ENCODE assay signal across 10 mouse cellular contexts in the genomic region with DNA sequence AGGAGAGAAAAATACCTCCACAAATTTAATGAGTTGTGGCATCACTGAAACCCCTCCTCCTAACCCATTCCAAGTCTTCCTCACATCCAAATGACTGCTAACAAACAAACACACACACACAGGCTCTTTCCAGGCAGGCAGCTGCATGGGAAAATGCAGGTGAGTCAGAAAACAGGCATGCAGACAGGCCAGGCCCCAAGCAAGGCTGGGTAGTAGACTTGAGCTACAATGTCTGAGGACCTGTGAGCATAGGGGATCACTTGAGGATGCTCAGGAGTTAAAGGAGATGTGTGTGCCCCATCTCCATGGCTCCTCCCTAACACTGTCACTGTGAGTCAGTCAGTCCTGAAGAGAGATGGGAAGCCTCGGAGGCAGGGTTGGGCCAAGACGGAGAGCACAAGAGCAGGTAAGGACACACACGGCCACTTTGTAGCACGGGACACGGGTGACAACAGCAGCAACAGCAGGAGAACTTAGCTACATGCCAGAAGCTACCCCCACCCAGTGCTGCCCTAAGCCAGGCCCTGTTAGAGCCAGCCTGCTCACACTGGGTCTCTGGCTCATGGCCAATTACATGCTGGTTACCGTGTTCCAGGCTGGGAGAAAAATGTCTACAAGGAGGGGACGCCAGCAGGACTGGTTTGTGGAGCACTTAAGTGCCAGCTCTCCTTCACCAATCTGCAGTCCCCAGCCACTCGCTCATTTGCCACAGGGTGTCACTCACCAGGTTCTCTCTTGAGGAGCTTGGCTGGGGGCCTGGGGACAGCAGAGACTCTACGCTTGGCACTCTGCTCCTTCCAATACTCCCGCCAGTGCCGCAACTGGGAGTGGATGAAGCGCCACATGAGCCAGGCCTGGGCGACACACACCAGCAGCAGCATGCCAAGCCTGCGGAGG. TPM values are rescaled to one million over a fixed set of nuclear protein-coding genes. Genes with fewer than 3 reads are reported as not detected.
DNase-seq lines count a peak whose midpoint lies in the region; ATAC-seq and TF ChIP-seq lines count a peak whose summit lies in the region.
"Had no signal": no experiment of that assay in that cellular context is flagged by ENCODE, and none has a peak within 500 bp of the region (broad histone marks: within the 10 kb centered on the region; RNA-seq: fewer than 3 reads in every experiment).

No protein-coding gene starts in this region.

- 89% methylated on average over 14 of the region's 14 CpGs for WGBS in limb, embryonic 13.5 days
- 93% methylated on average over 14 of the region's 14 CpGs for WGBS in limb, embryonic 10.5 days
- 90% methylated on average over 14 of the region's 14 CpGs for WGBS in liver, embryonic 11.5 days
- 87% methylated on average over 14 of the region's 14 CpGs for WGBS in intestine, embryonic 16.5 days

- peak; percentile 49 for ATAC-seq in limb, embryonic 13.5 days (ENCODE audit: low FRiP score, low read depth)
- no peak for ATAC-seq in liver, embryonic 11.5 days (replicated peaks; ENCODE audit: low FRiP score)
- no peak for ATAC-seq in intestine, embryonic 16.5 days

- H3ac ChIP-seq in myocyte (ENCODE audit: control insufficient read depth, insufficient read length) = no peak overlapping the region

- H3K36me3 ChIP-seq in limb, embryonic 13.5 days = peaks cover 90% of the 10 kb centered on the region
- peaks cover 71% of the 10 kb centered on the region for H3K36me3 ChIP-seq in limb, embryonic 10.5 days
- no peaks in the 10 kb centered on the region for H3K36me3 ChIP-seq in myocyte (ENCODE audit: control insufficient read depth, insufficient read depth)
- H3K36me3 ChIP-seq in liver, embryonic 11.5 days (ENCODE audit: control insufficient read depth, insufficient read depth, low read length) = peaks cover 2% of the 10 kb centered on the region; the same call in 1 of the 2 replicates
- peaks cover 6% of the 10 kb centered on the region; the same call in 1 of the 2 replicates for H3K36me3 ChIP-seq in intestine, embryonic 16.5 days (ENCODE audit: control insufficient read depth, insufficient read depth, low read length)

- no peak overlapping the region for H3K27ac ChIP-seq in limb, embryonic 13.5 days
- no peak overlapping the region for H3K27ac ChIP-seq in limb, embryonic 10.5 days
- no peak overlapping the region for H3K27ac ChIP-seq in liver, embryonic 11.5 days (ENCODE audit: low read depth, low read length)
- H3K27ac ChIP-seq in intestine, embryonic 16.5 days (ENCODE audit: low read length) = no peak overlapping the region
- H3K27ac ChIP-seq: macrophage had no signal

- no peaks in the 10 kb centered on the region for H3K9me3 ChIP-seq in limb, embryonic 13.5 days
- H3K9me3 ChIP-seq in limb, embryonic 10.5 days (replicated peaks) = no peaks in the 10 kb centered on the region
- no peaks in the 10 kb centered on the region for H3K9me3 ChIP-seq in liver, embryonic 11.5 days (ENCODE audit: control insufficient read depth, low read length)
- H3K9me3 ChIP-seq in intestine, embryonic 16.5 days (ENCODE audit: control insufficient read depth, low read length) = no peaks in the 10 kb centered on the region

- H3K79me2 ChIP-seq in myocyte (ENCODE audit: control insufficient read depth, insufficient read depth) = no peaks in the 10 kb centered on the region

- DNase-seq in limb, embryonic 10.5 days (ENCODE audit: low spot score) = no peak
- peak; percentile 70 to 71 for DNase-seq in cerebellum, postnatal 25 days
- peak; percentile 19 for DNase-seq in heart, postnatal 25 days (ENCODE audit: low spot score)
- no peak for DNase-seq in liver, embryonic 11.5 days (ENCODE audit: low spot score)
- no peak for DNase-seq in adrenal gland, adult 2 months
- DNase-seq: thymus, postnatal 36 days had no signal

- intact Hi-C loops in heart, postnatal 25 days (cut with DNase I) = loop anchor here (5.0 kb wide), 1 partner anchor 160 kb away; no protein-coding TSS in a partner anchor

- no peak overlapping the region for H3K4me2 ChIP-seq in limb, embryonic 13.5 days (replicated peaks)
- H3K4me2 ChIP-seq in myocyte (ENCODE audit: low read depth) = no peak overlapping the region
- H3K4me2 ChIP-seq in liver, embryonic 11.5 days = no peak overlapping the region
- no peak overlapping the region for H3K4me2 ChIP-seq in intestine, embryonic 16.5 days (ENCODE audit: low read depth, low read length)

- no peaks in the 10 kb centered on the region for H3K27me3 ChIP-seq in limb, embryonic 13.5 days
- no peaks in the 10 kb centered on the region for H3K27me3 ChIP-seq in limb, embryonic 10.5 days (ENCODE audit: low read depth, poor library complexity, severe bottlenecking)
- no peaks in the 10 kb centered on the region for H3K27me3 ChIP-seq in myocyte (ENCODE audit: control insufficient read depth, insufficient read depth, insufficient read length)
- H3K27me3 ChIP-seq in liver, embryonic 11.5 days (replicated peaks; ENCODE audit: control insufficient read depth, insufficient read depth, low read length) = no peaks in the 10 kb centered on the region
- no peaks in the 10 kb centered on the region for H3K27me3 ChIP-seq in intestine, embryonic 16.5 days (replicated peaks; ENCODE audit: control insufficient read depth, insufficient read depth, low read length)

- no peak overlapping the region for H3K4me3 ChIP-seq in limb, embryonic 13.5 days
- no peak overlapping the region for H3K4me3 ChIP-seq in limb, embryonic 10.5 days
- H3K4me3 ChIP-seq in myocyte = no peak overlapping the region
- no peak overlapping the region for H3K4me3 ChIP-seq in liver, embryonic 11.5 days (ENCODE audit: low read depth, low read length)
- no peak overlapping the region for H3K4me3 ChIP-seq in intestine, embryonic 16.5 days (ENCODE audit: low read length)

- no peaks in the 10 kb centered on the region for H3K4me1 ChIP-seq in limb, embryonic 13.5 days
- H3K4me1 ChIP-seq in limb, embryonic 10.5 days = no peaks in the 10 kb centered on the region
- H3K4me1 ChIP-seq in liver, embryonic 11.5 days (replicated peaks; ENCODE audit: control insufficient read depth, insufficient read depth, low read length) = peaks cover 4% of the 10 kb centered on the region; the same call in 1 of the 2 replicates
- H3K4me1 ChIP-seq in intestine, embryonic 16.5 days (ENCODE audit: control insufficient read depth, insufficient read depth, low read length) = no peaks in the 10 kb centered on the region; the same call in 1 of the 2 replicates

- no peak overlapping the region for H3K9ac ChIP-seq in limb, embryonic 13.5 days
- H3K9ac ChIP-seq in liver, embryonic 11.5 days (ENCODE audit: low read depth, low read length) = no peak overlapping the region
- no peak overlapping the region for H3K9ac ChIP-seq in intestine, embryonic 16.5 days (ENCODE audit: low read depth, low read length)

- TF ChIP-seq POLR2A in myocyte (IDR thresholded peaks at IDR 0.05; ENCODE audit: insufficient read length, low read depth) = no peak

TF ChIP-seq in myocyte, 11 proteins besides CTCF, POLR2A, EP300 and RAD21:
- TF ChIP-seq TCF12 (IDR thresholded peaks at IDR 0.05; ENCODE audit: insufficient read depth, poor library complexity, severe bottlenecking) (no peak), MYOG (IDR thresholded peaks at IDR 0.05; ENCODE audit: control insufficient read depth in 1 of 3, insufficient read depth in 1 of 3, insufficient read length in 2 of 3, low read depth in 2 of 3) (peak in 1 of 3 experiments; percentile 23), MYOD1 (IDR thresholded peaks at IDR 0.05; ENCODE audit: control insufficient read depth in 1 of 3, insufficient read length in 2 of 3, low read depth in 2 of 3) (peak in 2 of 3 experiments; percentile 9 to 26)
TF ChIP-seq in myocyte: peak in this region for 2.

RNA-seq across cellular contexts. Expression of a gene that starts 51.1 kb away (rescaled TPM):
- polyA plus RNA-seq in limb, embryonic 13.5 days (2015; fragmentation: Nextera tagmentation; extraction: Ambion mirVana) = 1.9 and 3.1 TPM in 2 replicates
- polyA plus RNA-seq in limb, embryonic 10.5 days (2016; fragmentation: Nextera tagmentation; extraction: Ambion mirVana) = 1.5 and 1.7 TPM in 2 replicates
- under 1 TPM; 0.42 to 0.75 TPM for total RNA-seq in heart, postnatal 25 days (2021)
- 0.13 TPM for polyA plus RNA-seq in myocyte (2012; fragmentation: generic; extraction: Trizol)
- polyA plus RNA-seq in liver, embryonic 11.5 days (2014; fragmentation: Nextera tagmentation; extraction: Ambion mirVana) = 0.58 and 1.2 TPM in 2 replicates
- 1 to 10 TPM; 1.7 to 2.1 TPM for total RNA-seq in adrenal gland, adult 2 months (2021)
- polyA plus RNA-seq in adrenal gland, adult 2 months (2012; rRNA removed) = 0.35 and 0.41 TPM in 2 replicates
- polyA plus RNA-seq in intestine, embryonic 16.5 days (2015; fragmentation: Nextera tagmentation; extraction: Ambion mirVana) = 2.1 and 2.4 TPM in 2 replicates

Comparison
In these comparisons a context has a peak if more than half of its experiments do, and no peak if none do; other contexts are left out.
1. DNase-seq: peak in cerebellum, postnatal 25 days (2 of 2) and heart, postnatal 25 days (single experiment); none in limb, embryonic 10.5 days (single experiment), liver, embryonic 11.5 days (single experiment) and adrenal gland, adult 2 months (single experiment).